Mouse (Mus musculus): ENCODE data around the gene Acaa1b. TPM values are rescaled to one million over a fixed set of nuclear protein-coding genes. Genes with fewer than 3 reads are reported as not detected.

Gene Acaa1b
- total RNA-seq (2021): 1 to 10 TPM; 1.6 TPM
- long read RNA-seq, experiment 1, partial matches to known transcripts: 0 of 1 reads
- long read RNA-seq, experiment 1, other reads (novel, unspliced or antisense): 0 of 1 reads
- long read RNA-seq, experiment 2: 0 reads

DNA sequence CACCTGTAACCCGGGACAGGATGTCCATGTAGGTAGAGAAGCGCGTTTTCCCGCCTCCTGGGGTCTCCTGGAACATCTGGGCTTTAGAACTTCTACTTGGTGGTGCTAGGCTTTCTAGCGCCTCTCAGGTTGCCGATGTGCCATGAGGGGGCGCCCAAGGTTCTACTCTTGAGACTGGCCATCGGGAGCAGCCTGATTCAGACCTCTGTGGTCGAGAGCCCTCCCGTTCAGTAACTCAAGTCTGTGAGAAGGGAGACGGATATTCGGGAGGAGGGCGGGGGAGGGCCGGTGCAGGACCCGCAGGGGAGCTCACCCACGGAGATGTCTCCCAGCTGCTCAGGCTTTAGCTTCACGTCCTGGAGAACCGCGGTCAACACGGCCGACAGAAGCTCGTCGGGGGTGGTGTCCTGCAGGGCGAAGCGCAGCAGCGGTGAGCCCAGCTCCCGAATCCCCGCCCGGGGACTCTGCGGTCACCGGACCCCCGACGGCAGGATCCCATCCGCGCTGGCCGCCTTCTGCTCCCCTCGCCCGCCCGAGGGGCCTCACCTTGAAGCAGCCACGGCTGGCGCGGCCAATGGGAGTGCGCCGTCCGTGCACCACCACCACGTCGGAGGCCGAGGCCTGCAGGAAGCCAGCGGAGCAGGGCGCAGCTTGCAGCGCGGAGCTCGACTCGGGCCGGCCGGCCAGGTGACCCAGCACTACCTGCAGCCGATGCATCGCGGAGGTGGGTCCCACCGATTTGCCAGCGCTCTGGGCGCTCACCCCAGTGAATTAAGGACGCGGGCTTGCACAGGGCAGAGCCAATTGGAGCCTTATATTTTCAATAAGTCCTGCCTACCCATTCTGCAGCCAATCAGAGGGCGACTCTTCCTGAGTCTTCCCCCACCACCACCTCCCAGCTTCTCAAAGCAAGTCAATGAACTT lies at the start of gene Acaa1b:
Gene Acaa1b, minus strand, starts transcription at position 816 of the 924 bp plus-strand sequence.
- peak; percentile 39 to 66 for DNase-seq (ENCODE audit: low spot score in 2 of 2)
- Histone ChIP-seq H3K27ac (no peak within 1 kb of the TSS), H3K4me3 (peak within 1 kb of the TSS; percentile 49)

GRCm38 (mm10) chr9:119206666-119207065 lies 49.8 kb upstream of the Acaa1b start:
- H3K4me3 ChIP-seq: no peak overlapping the region
- TF ChIP-seq CTCF (conservative IDR thresholded peaks at IDR 0.05): no peak
- DNase-seq (ENCODE audit: low spot score in 2 of 2): no peak
- H3K27ac ChIP-seq: no peak overlapping the region

More for the DNA sequence above, at the start of gene Acaa1b:
- peak; percentile 79 for TF ChIP-seq CTCF (conservative IDR thresholded peaks at IDR 0.05)

GRCm38 (mm10) chr9:119205756-119206155 lies 48.9 kb upstream of the Acaa1b start:
- Histone ChIP-seq H3K27ac (no peak overlapping the region), H3K4me3 (no peak overlapping the region)
- no peak for TF ChIP-seq CTCF (conservative IDR thresholded peaks at IDR 0.05)
- no peak for DNase-seq (ENCODE audit: low spot score in 2 of 2)

DNA sequence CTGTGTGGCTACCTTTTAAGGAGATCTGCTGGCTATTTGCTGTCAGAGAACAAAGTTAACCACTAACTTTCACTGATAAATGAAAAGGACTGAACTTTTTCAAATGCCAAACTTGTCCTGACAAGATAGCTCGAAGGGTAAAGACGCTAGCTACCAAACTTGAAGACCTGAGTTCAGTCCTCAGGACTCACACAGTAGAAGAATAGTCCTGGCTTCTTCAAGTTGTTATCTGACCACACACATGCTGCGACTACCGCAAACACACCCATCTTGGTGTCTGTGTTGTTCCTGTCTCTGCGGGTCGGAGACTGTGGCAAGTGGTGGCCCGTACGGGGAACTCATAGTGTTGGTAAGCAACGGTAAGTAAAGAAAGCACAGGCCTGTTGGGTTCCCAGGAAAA lies 46.7 kb upstream of the Acaa1b start:
- no peak for DNase-seq (ENCODE audit: low spot score in 2 of 2)
- no peak for TF ChIP-seq CTCF (conservative IDR thresholded peaks at IDR 0.05)
- Histone ChIP-seq H3K27ac (no peak overlapping the region), H3K4me3 (no peak overlapping the region)

DNA sequence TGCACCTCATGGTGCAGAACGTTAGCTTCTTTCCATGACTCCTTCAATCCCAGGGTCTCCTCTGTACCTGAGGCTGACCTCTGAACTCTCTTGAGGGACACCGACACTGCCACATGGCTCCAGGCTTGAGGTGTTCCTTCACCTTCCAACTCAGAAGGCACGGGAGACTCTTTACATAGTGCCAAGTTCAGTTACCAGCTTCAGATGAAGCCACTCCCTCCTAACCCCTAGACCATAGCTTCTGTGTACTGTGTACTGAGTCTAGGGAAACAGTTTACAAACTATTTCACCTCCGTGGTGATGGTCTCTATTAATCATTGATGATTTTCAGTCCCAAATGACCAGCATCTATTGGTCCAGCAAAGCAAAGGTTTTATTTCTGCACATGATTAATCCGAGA lies 44.8 kb upstream of the Acaa1b start:
- Histone ChIP-seq H3K4me3 (no peak overlapping the region), H3K27ac (no peak overlapping the region)
- no peak for DNase-seq (ENCODE audit: low spot score in 2 of 2)
- no peak for TF ChIP-seq CTCF (conservative IDR thresholded peaks at IDR 0.05)

- Histone ChIP-seq H3K27ac (no peak overlapping the region), H3K4me3 (no peak overlapping the region)
- no peak for DNase-seq (ENCODE audit: low spot score in 2 of 2)
- no peak for TF ChIP-seq CTCF (conservative IDR thresholded peaks at IDR 0.05)
Measured at GRCm38 (mm10) chr9:119199151-119199861, 42.4 kb upstream of the Acaa1b start.

DNA sequence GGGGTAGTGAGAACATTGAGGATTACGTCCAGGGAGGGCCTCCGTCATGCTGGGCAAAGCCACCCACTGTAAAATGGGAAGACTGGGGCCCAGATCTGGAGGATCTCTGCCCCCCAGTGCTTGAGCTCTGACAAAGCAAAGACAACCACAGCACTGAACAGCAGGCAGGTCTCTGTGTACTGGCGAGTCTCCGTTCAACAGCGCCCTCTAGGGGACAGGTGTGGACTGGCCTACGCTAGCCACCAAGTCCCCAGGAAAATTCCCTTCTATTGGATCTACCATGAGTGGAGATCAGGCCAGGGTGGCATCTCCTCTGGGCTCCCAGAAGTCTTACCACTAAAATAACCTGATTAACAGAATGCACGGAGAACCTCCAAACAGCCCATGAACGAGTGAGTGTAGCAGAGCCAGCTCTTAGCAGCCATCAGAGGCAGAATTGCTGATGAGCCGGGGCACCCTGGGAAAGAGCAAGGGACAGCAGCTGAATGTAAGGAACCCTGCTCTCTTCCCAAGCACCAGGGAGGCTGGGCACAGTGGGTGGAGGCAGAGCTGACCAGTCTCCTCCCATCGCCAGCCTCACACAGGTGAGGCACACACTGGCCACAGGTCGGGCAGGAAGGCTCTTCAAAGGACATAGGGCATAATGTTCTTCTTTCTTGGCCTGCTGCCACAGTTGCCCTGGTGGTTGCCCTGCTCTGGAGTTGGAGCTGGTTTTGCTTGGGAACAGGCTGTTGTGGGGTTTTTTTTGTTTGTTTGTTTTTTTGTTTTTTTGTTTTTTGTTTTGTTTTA lies 35.5 kb upstream of the Acaa1b start:
- H3K4me3 ChIP-seq: no peak overlapping the region
- DNase-seq (ENCODE audit: low spot score in 2 of 2): peak in 1 of 2 experiments; percentile 29
- peak; percentile 71 for TF ChIP-seq CTCF (conservative IDR thresholded peaks at IDR 0.05)
- H3K27ac ChIP-seq: no peak overlapping the region

- no peak for TF ChIP-seq CTCF (conservative IDR thresholded peaks at IDR 0.05)
- Histone ChIP-seq H3K27ac (no peak overlapping the region), H3K4me3 (no peak overlapping the region)
- DNase-seq (ENCODE audit: low spot score in 2 of 2): no peak
Measured at GRCm38 (mm10) chr9:119181241-119181728, 24.4 kb upstream of the Acaa1b start.

- Histone ChIP-seq H3K27ac (no peak overlapping the region), H3K4me3 (no peak overlapping the region)
- TF ChIP-seq CTCF (conservative IDR thresholded peaks at IDR 0.05): no peak
- no peak for DNase-seq (ENCODE audit: low spot score in 2 of 2)
Measured at GRCm38 (mm10) chr9:119179292-119179691, 22.4 kb upstream of the Acaa1b start.

DNA sequence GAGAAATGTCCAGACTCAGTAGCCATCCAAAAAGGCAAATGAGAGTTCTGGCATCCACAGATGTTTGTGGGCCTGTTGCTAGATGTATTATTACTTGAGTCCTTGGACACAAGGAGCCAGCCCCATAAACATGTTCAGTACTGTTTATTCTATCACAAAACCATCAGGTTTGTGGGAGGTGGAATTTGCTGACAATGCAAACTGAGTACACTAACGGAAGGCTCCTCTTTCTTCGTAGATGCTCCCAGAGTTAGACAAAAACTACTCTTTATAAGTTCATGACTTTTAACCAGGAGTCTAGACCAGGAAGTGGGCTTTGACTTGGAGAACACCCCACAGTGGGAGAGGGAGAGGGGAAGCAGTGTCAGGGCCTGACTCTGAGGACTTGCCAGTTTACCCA lies 10.7 kb upstream of the Acaa1b start:
- Histone ChIP-seq H3K4me3 (no peak overlapping the region), H3K27ac (no peak overlapping the region)
- TF ChIP-seq CTCF (conservative IDR thresholded peaks at IDR 0.05): no peak
- no peak for DNase-seq (ENCODE audit: low spot score in 2 of 2)

DNA sequence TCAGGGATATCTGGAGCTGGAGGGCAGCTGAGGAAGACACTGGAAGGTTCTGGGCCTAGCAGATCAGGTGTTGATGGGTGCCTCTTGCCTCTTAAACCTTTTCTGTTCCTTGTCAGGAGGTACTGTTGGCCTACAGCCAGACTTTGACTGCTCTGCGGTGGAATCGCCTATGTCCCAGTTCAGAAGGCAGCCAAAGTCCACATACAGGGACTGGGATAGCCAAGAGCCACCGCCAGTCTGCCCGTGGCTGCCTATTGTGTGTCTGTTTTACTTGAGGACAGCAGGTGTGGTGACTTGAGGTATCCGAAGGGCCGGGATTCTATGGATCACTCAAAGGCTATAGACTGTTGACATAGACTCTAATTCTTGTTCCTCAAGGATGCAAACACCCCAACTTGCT lies 8.7 kb upstream of the Acaa1b start:
- H3K27ac ChIP-seq: no peak overlapping the region
- TF ChIP-seq CTCF (conservative IDR thresholded peaks at IDR 0.05): no peak
- no peak for DNase-seq (ENCODE audit: low spot score in 2 of 2)

GRCm38 (mm10) chr9:119164743-119165142 lies 7.8 kb upstream of the Acaa1b start:
- DNase-seq (ENCODE audit: low spot score in 2 of 2): no peak
- Histone ChIP-seq H3K4me3 (no peak overlapping the region), H3K27ac (no peak overlapping the region)
- no peak for TF ChIP-seq CTCF (conservative IDR thresholded peaks at IDR 0.05)

More for the DNA sequence above, 8.7 kb upstream of the Acaa1b start:
- H3K4me3 ChIP-seq: no peak overlapping the region

Measured in layer of hippocampus, adult 2 months (tissue).